Mouse (Mus musculus) olfactory bulb, adult 2 months (tissue): Measurements from ENCODE around the gene Dhrs3. TPM values are rescaled to one million over a fixed set of nuclear protein-coding genes. Genes with fewer than 3 reads are reported as not detected.

Source experiments
- H3K27ac ChIP-seq: fragments of 200-500 bp; 2 replicates; pipeline ENCODE4 v1.5.1; 2012; ENCODE audit warnings: low read depth, low read length; ENCODE audit not compliant: insufficient read depth
- H3K4me1 ChIP-seq: fragments of 200-500 bp; 2 replicates; pipeline ENCODE4 v1.6.1; 2012; ENCODE audit warnings: low read length; ENCODE audit not compliant: control insufficient read depth, insufficient read depth
- H3K4me3 ChIP-seq: fragments of 200-500 bp; 2 replicates; pipeline ENCODE4 v1.5.1; 2012; ENCODE audit warnings: mild to moderate bottlenecking, low read depth, low read length, moderate library complexity; ENCODE audit not compliant: insufficient read depth
- CTCF ChIP-seq: fragments of 200-500 bp; IDR thresholded peaks from 2 replicates; pipeline ENCODE4 v1.5.1; 2012; ENCODE audit warnings: low read depth, mild to moderate bottlenecking, low read length, moderate library complexity; ENCODE audit not compliant: insufficient read depth
- POLR2A ChIP-seq: fragments of 200-500 bp; IDR thresholded peaks from 2 replicates; pipeline ENCODE4 v1.6.1; 2012; ENCODE audit warnings: mild to moderate bottlenecking, low read depth, low read length, moderate library complexity; ENCODE audit not compliant: insufficient read depth
- WGBS: fragments of 180-500 bp; shearing (Covaris S2); methylation state at CpG from one replicate; pipeline ENCODE4 v1.1.7; 2018; 5-methylcytosine and 5-hydroxymethylcytosine counted together
- polyA plus RNA-seq: library from polyadenylated mRNA; stranded (reverse); fragments of >200 nt; gene quantifications from 2 replicates; pipeline ENCODE4 v1.2.4, GENCODE M21; 2012; ENCODE audit warnings: low replicate concordance; ENCODE audit not compliant: missing spikeins, insufficient read depth, insufficient read length

Dhrs3 gene
- polyA plus RNA-seq, 1 experiment, result not detected

DNA sequence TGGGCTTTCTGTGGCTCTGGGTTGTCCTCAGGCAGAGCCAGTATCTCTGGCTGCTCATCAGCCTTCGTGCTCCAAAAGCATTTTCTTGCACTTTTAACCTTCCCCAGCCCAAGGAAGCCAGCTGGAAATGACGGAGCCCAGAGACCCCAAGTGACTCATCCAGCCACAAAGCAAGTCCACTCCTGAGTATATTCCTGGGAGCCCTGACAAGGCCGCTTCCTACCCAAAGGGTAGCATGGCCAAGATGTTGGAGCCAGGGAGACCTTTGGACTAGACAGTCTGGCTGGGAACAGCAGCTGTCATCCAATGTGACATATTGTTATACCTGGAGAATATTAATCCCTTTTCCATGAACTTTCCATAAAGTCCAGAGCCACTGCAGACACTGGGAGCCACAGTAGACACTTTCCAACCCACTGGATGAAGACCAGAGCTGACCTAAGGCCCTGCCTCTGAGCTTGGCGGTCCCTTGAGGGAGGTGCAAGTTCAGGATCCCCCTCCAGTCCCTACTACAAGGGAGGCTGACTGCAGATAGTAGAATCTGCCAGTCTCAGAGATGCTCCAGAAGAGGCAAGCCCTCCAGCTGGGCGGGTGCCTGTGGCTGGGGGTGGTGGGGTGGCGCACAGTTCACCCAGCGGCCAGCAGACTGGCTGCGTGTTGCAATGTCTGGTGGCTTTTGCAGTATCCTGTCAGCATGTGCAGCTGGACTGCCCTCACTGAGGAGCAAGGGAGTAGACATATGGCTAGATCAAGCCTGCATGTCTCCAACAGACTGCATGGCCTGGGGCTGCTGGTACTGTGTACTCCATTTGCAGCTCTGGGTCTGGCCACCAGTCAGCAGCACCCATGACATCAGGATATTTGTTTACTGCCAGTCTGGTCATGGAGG lies 13.6 kb downstream of the Dhrs3 start:
- WGBS, result 85% methylated on average over 8 of the region's 8 CpGs
- Histone ChIP-seq H3K27ac (no peak overlapping the region), H3K4me1 (no peaks in the 10 kb centered on the region; the same call in 1 of the 2 replicates), H3K4me3 (no peak overlapping the region)
- no peak for TF ChIP-seq POLR2A
- no peak for TF ChIP-seq CTCF

GRCm38 (mm10) chr4:144906978-144907703 lies 14.5 kb downstream of the Dhrs3 start:
- no peak overlapping the region for H3K4me3 ChIP-seq
- no peak overlapping the region for H3K27ac ChIP-seq
- TF ChIP-seq CTCF, result no peak
- TF ChIP-seq POLR2A, result no peak
- WGBS, result 62% methylated on average over 4 of the region's 4 CpGs
- H3K4me1 ChIP-seq, result no peaks in the 10 kb centered on the region; the same call in 1 of the 2 replicates

DNA sequence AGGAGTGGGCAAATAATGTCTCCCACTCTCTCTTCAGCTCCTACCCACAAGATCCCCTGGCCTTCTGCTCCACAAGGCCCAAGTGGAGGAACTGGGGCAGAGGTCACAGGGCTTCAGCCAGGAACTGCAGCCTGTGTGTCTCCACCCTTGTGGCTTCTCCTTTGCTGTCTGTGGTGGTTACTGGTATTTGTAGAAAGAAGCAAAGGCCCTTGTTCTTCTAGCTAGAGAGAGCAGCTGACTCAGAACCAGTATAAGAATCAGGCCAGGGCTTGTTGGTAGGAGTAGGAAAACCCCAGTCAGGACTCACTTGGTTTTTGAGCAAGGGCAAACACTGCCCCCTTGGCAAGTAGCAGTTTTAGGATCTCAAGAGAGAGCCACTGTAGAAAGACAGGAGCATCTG lies 16.2 kb downstream of the Dhrs3 start:
- no peak overlapping the region for H3K27ac ChIP-seq
- H3K4me3 ChIP-seq, result no peak overlapping the region
- TF ChIP-seq POLR2A, result no peak
- no peak for TF ChIP-seq CTCF
- no peaks in the 10 kb centered on the region; the same call in 1 of the 2 replicates for H3K4me1 ChIP-seq

- 86% methylated on average over 3 of the region's 3 CpGs for WGBS
These were observed 17.7 kb downstream of the Dhrs3 start for GRCm38 (mm10) chr4:144910281-144910680.

DNA sequence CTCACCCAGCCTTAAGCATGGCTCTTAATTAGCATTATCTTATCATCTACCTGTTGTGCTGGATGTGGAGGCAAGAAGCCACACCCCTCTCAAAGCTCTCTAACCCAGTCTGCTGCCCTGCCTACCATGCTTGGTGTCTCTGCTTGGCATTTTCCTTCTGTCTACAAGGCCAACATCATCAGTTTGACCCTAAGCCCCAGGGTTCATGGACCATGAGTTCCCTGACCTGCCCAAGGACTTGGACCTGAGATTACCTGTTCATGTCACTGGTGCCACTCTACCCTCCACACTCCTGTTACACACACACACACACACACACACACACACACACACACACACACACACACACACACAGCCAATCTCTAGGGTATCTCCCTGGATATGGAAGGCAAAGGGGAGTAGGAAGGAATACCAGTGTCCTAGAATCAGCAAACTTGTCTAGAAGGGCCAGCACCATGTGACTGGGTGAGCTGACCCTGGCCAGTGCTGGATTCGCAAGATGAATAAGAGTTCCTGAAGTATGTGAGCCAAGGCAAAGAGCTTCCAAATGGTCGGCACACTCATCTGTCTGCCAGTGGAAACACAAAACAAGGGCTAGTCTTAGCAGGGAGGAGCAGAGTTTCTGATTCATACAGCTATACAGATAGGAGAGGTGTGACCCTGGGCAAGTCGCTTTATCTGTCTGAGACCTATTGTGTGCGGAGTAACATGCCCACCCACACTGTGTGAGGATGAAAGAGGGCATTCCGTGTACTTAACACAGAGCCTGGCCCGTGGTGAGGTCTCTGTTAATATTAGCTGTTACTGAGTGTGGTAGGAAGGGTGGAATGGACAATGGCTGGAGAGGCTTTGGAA lies 20.9 kb downstream of the Dhrs3 start:
- 74% methylated on average over 6 of the region's 6 CpGs for WGBS
- Histone ChIP-seq H3K4me3 (no peak overlapping the region), H3K27ac (no peak overlapping the region), H3K4me1 (no peaks in the 10 kb centered on the region)
- no peak for TF ChIP-seq CTCF
- TF ChIP-seq POLR2A, result no peak

More at GRCm38 (mm10) chr4:144910281-144910680, 17.7 kb downstream of the Dhrs3 start:
- H3K27ac ChIP-seq, result no peak overlapping the region
- no peak overlapping the region for H3K4me3 ChIP-seq
- H3K4me1 ChIP-seq, result no peaks in the 10 kb centered on the region; the same call in 1 of the 2 replicates
- TF ChIP-seq POLR2A (no peak), CTCF (no peak)

- TF ChIP-seq POLR2A (no peak), CTCF (no peak)
- H3K4me3 ChIP-seq, result no peak overlapping the region
- H3K4me1 ChIP-seq, result no peaks in the 10 kb centered on the region
- no peak overlapping the region for H3K27ac ChIP-seq
- WGBS, result 87% methylated on average over 6 of the region's 6 CpGs
These were observed 23.9 kb downstream of the Dhrs3 start for GRCm38 (mm10) chr4:144916520-144916919.

DNA sequence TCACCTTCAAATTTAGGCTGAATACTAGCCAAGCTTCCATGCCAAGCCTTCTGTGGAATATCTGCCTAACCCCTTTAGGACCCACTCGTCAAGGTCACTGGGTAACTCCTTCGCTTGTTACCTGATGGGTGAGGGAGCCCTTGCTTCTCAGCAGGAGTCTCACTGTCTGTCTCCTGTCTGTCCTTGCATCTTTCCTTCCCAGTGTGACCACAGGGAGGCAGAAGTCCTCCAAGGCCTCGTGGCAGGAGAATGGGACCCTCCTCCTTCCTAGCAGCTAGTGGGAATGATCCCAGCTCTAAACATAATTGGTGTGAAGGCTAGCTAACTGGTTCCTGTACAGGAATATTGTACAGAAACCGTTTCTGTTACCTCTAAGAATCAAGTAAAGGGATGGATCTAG lies 24.5 kb downstream of the Dhrs3 start:
- Histone ChIP-seq H3K4me3 (no peak overlapping the region), H3K27ac (no peak overlapping the region), H3K4me1 (no peaks in the 10 kb centered on the region)
- WGBS, result 68% methylated on average over 4 of the region's 4 CpGs
- TF ChIP-seq CTCF, result no peak
- TF ChIP-seq POLR2A, result no peak

GRCm38 (mm10) chr4:144918501-144918900 lies 25.9 kb downstream of the Dhrs3 start:
- no peaks in the 10 kb centered on the region for H3K4me1 ChIP-seq
- H3K4me3 ChIP-seq, result no peak overlapping the region
- 93% methylated on average over 10 of the region's 10 CpGs for WGBS
- TF ChIP-seq CTCF, result no peak
- TF ChIP-seq POLR2A, result no peak
- no peak overlapping the region for H3K27ac ChIP-seq
